Mouse (Mus musculus) megakaryocyte-erythroid progenitor cell, adult 5-6 weeks (primary cell): ENCODE measurements around the gene Rce1. TPM values are rescaled to one million over a fixed set of nuclear protein-coding genes. Genes with fewer than 3 reads are reported as not detected.

ENCODE experiments used
- ATAC-seq: replicated peaks from 2 replicates; pipeline ENCODE4 v1.8.0; 2016; ENCODE audit warnings: mild to moderate bottlenecking, inconsistent platforms; ENCODE audit not compliant: severe bottlenecking, poor library complexity, low FRiP score, low TSS enrichment
- total RNA-seq, 2 experiments: library from RNA; stranded (forward) in 1 of 2; stranded (reverse) in 1 of 2; fragments of 200-1000, 215-1000 nt in 1 of 2; fragments of >200 nt in 1 of 2; fragmentation: Nextera tagmentation in 1 of 2; gene quantifications; 2 replicates each; pipeline ENCODE4 v1.2.3; 2014 to 2017

The Rce1 gene
- total RNA-seq (2014; fragmentation: Nextera tagmentation) (23.0 and 38.5 TPM in 2 replicates), total RNA-seq (2017) (14.6 and 26.0 TPM in 2 replicates)

DNA sequence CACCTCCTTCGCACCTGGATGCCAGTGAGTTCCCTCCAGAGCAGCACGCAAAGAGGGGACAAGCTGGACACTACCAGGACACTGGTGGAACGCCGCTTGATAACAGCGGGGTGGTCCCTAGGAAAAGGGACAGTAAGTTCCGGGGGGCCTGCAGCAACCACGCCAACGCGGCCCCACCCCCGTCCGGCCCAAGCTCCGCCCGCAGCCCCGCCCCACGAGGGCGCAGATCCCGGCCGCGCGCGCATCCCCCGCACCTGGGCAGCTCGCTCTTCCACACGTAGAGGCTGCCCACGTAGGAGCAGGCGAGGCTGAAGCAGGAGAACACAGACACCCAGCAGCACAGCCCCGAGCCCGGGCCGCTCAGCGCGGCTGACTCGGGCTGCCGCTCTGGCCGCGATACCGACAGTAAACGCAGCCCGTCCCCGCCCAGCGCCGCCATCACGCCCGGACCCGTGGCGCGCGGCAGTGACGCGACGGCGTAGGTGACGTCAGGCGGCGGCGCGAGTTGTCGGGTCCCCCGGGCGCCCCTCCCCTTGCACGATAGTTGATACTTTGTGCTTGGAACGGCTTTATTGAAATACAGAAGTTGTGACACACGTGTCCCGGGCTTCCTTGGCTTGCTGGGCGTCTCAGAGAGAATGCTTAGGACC lies at the start of gene Rce1:
Gene Rce1 (minus strand): TSS at position 463 of the 650 bp plus-strand sequence.
- peak; percentile 56 for ATAC-seq

GRCm38 (mm10) chr19:4672401-4672800 lies 47.0 kb upstream of the Rce1 start:
- ATAC-seq: no peak

DNA sequence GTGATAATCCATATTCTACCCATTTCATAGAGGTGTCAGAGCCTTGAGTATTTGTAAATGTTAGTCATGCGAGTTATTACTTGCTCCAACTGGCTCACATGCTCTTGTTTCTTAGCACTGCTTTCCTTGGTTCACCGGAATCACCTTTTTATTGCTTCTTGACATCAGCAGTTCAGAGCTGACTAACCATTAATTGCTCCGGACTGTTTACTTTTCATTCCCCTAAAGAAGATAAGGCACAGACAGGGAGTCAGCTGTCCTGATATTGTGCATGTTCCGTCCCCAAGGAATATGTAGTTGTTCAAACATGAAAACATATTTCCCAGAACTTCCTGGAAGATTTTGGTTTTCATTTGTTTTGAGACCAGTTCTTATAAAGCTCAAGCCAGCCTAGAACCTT lies 45.3 kb upstream of the Rce1 start:
- no peak for ATAC-seq

GRCm38 (mm10) chr19:4666815-4667214 lies 41.4 kb upstream of the Rce1 start:
- 0 out of 2 replicates have a peak, but pooled peaks have one; percentile 47 for ATAC-seq

DNA sequence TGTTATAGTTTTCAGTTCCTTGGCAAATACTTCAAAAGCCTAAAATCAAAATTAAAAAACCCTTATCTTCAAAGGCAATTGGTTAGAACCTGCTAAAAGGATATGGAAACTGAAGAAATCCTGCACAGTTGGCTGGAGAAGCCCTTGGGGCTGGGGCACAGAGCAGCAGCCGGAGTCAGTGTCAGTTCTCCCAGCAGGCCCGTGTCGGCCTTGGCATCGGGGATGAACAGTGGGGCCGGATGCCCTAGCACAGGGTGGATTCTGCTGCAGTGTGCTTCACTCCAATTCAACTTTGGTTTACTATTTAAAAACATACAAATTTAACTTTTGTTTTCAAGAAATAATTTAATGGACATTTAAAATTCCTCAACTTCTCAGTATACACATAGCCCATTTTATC lies 32.7 kb upstream of the Rce1 start:
- no peak for ATAC-seq

GRCm38 (mm10) chr19:4646917-4647492 lies 21.6 kb upstream of the Rce1 start:
- no peak for ATAC-seq

- no peak for ATAC-seq
Measured at GRCm38 (mm10) chr19:4644271-4644670, 18.8 kb upstream of the Rce1 start.

GRCm38 (mm10) chr19:4635986-4636385 lies 10.5 kb upstream of the Rce1 start:
- no peak for ATAC-seq

DNA sequence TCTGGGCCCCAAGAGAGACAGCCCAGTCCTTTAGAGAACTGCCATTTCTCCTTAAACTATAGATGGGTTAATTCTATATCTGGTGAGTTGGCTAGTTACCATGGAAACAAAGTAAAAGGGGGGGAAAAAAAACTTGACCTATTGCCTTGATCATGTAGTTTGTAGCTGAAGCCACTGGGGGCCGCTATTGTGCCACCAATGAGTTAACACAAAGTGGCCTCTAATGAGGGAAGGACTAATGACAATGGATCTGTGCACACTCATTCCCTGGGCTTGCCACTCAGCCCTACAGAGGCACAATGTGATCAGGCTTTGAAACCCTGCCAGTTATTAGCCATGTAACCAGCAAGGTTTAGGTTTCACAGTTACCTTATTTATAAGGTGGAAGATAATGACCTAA lies 3.4 kb upstream of the Rce1 start:
- ATAC-seq: peak; percentile 45

DNA sequence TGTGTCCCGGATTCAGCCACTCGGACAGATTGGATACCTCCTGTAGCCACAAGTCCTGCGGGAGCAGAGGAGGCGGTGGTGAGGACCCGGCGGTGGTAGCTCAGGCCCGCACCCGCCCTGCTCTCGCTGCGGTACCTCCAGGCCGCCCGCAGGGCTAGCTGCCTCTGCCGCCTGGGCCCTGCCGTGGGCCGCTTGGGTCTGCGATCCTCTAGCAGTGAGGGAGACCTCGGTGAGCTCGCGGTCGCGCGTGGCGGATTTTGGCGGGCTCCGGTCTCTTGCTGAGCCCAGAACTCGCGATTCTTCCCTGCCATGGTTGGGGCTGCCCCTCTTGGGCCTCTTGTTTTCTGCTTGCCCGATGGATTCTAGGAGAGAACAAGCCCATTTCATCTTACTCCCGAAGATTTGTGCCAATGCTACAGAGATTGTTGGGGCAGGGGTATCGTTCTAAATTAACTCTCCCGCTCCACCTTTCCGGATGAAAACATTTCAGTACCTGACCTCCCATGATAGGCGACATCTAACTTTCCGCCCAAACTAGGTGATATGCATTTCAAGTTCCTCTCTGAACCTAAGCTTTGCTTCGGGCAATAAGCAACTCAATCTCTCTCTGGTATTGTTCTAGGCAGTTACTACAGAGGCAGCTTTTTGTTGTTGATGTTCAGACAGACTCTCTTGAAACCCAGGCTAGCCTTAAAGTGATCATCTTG lies 541 bp upstream of the Rce1 start:
- peak; percentile 51 for ATAC-seq

DNA sequence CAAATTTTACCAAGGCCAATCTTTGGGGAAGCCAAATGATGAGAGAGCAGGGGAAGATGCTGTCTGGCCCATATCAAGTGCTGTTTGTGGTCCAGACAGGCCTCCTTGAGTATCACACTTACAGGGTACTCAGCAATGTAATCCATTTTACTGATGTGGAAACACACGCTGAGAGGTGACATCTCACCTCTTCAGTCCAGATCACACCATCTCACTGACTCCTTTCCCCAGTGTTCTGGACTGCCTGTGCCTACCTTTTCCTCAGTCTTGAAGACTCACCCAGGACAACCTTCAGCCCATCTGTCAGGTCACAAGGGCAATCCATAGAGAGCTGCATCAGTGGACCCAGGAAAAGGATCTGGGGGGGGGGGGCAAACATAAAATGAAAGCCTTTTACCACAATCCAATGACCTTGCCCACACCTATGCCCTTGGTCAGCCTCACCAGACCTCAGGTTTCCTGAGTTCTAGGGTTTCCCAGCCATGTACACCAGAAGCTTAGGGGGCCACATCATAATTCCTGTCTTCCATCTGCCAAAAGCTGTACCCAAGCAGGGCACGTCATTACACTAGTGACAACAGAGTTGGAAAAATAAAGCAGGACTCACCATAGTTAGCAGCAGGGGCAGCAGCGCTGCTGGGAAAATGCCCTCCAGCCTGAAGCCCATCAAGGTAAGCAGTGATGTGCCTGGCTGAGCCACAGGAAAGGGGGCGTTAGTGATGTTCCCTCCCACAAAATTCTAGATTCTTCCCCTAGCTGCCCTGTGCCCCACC lies 849 bp downstream of the Rce1 start:
- peak; percentile 13 for ATAC-seq

DNA sequence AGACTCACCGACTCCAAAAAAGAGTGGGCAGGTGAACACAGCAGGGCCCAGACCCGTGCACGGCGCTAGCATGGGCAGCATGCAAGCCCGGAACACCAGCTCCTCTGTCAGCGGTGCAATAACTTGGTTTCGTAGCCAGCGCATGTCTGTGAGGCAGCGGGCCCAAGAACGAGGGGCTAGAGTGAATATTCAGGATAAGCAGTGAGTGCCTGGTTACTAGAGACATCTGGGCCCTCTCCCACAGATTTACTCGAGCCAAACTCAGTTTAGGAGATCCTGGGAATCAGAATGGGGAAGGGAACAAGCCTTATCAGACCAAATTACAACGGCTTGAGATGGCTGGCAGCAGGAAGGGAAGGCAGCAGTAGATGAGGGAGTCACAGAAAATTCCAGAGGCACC lies 1.4 kb downstream of the Rce1 start:
- ATAC-seq: no peak

- ATAC-seq: no peak
Measured at GRCm38 (mm10) chr19:4623419-4623818, 2.0 kb downstream of the Rce1 start.

GRCm38 (mm10) chr19:4622780-4623179 lies 2.7 kb downstream of the Rce1 start:
- ATAC-seq: no peak

- no peak for ATAC-seq
Measured at GRCm38 (mm10) chr19:4620721-4621120, 4.7 kb downstream of the Rce1 start.

GRCm38 (mm10) chr19:4619461-4619860 lies 6.0 kb downstream of the Rce1 start:
- no peak for ATAC-seq

GRCm38 (mm10) chr19:4618183-4618582 lies 7.3 kb downstream of the Rce1 start:
- ATAC-seq: no peak

- ATAC-seq: no peak
Measured at GRCm38 (mm10) chr19:4616546-4616945, 8.9 kb downstream of the Rce1 start.

GRCm38 (mm10) chr19:4615151-4616093 lies 10.0 kb downstream of the Rce1 start, which contains the start of gene Lrfn4:
Lrfn4 (minus strand) TSS chr19:4615667.
- peak; percentile 78 for ATAC-seq
